Mouse (Mus musculus) ES-Bruce4 (cell line): ENCODE data around the gene Ucma.

ENCODE experiments used
- CTCF ChIP-seq: IDR thresholded peaks from one replicate; pipeline ENCODE4 v1.8.1; 2011; ENCODE audit warnings: low read depth, low read length
- POLR2A ChIP-seq: IDR thresholded peaks from one replicate; pipeline ENCODE4 v1.8.1; 2011; ENCODE audit warnings: low read length; ENCODE audit not compliant: insufficient read depth

DNA sequence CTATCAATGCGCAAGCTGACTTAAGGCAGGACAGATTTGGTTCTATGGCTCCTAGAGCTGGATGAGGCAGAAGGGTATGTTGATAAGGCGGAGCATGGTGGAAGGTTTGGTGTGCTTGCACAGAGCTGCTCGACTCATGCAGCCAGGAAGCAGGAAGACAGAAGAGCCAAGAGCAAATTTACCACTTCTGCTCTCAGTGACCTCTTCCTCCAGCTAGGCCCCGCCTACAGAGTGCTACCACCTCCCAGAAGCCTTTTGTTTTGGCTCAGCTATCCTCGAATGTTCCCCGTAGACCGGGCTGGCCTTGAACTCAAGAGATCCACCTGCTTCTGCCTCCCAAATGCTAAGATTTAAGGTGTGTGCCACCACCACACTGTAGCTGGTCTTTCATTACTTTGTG, 38.7 kb downstream of the Ucma start:
- no peak for TF ChIP-seq CTCF
- TF ChIP-seq POLR2A, result no peak
